Mouse (Mus musculus) thymus, adult 2 months (tissue): ENCODE measurements around the gene Zfp473.

Experiments used
- CTCF ChIP-seq: fragments of 200-500 bp; IDR thresholded peaks from 2 replicates; pipeline ENCODE4 v1.5.1; 2012; ENCODE audit warnings: mild to moderate bottlenecking, control low read depth, low read length, moderate library complexity, borderline replicate concordance; ENCODE audit not compliant: control insufficient read depth, poor library complexity, insufficient read depth; ENCODE audit errors: extremely low read depth
- POLR2A ChIP-seq: fragments of 200-500 bp; IDR thresholded peaks from 2 replicates; pipeline ENCODE4 v1.6.1; 2012; ENCODE audit warnings: mild to moderate bottlenecking, low read length, control low read depth, moderate library complexity; ENCODE audit not compliant: control insufficient read depth, poor library complexity, insufficient read depth; ENCODE audit errors: extremely low read depth

DNA sequence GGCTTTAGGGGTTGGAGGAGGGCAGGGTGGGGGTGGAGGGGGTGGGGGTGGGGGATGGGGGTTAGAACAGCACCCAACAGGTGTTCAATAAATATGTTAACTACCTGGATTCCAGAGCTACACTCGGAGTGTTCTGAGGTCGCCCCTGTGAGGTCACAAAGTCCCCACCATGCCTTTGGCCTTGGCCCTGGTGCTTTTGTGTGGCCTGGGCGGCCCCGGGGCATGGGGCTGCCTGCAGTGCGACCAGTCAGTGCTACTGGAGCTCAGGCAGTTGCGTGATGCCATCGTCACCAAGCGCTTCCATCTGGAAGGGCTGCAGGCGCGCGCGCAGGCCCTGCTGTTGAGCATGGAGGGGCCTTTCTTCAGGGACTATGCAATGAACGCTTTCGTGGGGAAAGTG, 42.3 kb downstream of the Zfp473 start, which contains the start of gene Izumo2:
- TF ChIP-seq CTCF = no peak
- TF ChIP-seq POLR2A = no peak
